Mouse (Mus musculus): ENCODE data around the gene Erp44.

DNA sequence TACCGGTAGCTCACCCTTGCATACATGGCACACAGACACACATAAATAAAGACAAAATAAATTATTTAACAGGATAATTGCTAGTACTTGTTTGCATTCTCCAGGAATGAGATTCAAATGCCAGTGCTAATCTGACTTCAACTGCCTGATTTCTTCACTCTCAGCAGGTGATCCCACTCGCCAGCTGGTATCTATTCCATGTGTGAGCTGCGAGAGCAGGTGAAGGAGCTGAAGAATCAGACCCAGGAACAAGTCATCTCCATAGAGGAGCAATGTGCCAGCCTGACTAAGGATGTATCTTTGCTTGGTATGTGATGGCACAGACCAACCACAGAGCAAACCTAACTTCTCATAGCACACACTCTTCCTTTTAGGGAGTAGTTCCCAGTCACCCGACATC, 75.8 kb downstream of the Erp44 start:
- no peak for TF ChIP-seq POLR2A (IDR thresholded peaks at IDR 0.05; ENCODE audit: low read depth, low read length)
- no peak for TF ChIP-seq CTCF (IDR thresholded peaks at IDR 0.05; ENCODE audit: borderline replicate concordance, insufficient read depth, low read length)

Measured in embryonic fibroblast, embryonic 13.5 days (primary cell).